Mouse (Mus musculus): ENCODE data around the gene Pla2g15.
"Not testable (repeated sequence)": the region's sequence is repeated elsewhere in the genome, so short reads cannot be mapped to it uniquely, and the experiment has no call there.

GRCm38 (mm10) chr8:106199596-106199995 lies 49.4 kb downstream of the Pla2g15 start:
- not testable (repeated sequence) for TF ChIP-seq EP300, CTCF (IDR thresholded peaks at IDR 0.05; ENCODE audit: low read depth)

Data from liver, postnatal 0 days (tissue).